Mouse (Mus musculus): Measurements from ENCODE around the gene Il1r1.

DNA sequence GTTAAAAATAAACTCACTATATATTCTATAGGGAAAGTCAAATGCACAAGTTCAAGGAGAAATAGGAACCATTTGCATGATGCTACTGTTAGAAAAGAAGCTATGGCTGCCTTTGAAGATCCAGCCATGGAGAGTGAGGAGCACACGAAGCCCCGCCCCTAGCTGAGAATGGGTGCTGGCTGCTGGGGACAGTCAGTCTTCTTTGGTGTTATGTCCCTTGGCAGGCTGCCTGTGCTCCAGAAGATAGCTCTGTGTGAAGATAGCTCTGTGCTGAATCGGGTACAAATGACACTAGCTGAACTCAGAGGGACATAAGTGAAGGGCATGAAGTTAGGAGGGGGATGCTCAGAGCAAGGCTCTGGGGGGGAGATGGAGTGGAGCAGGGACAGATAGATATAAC is 86.2 kb downstream of the Il1r1 start:
- no peak for TF ChIP-seq POLR2A (IDR thresholded peaks at IDR 0.05; ENCODE audit: borderline replicate concordance, control insufficient read depth, low read depth, low read length)
- TF ChIP-seq CTCF (IDR thresholded peaks at IDR 0.05; ENCODE audit: control insufficient read depth, insufficient read depth, low read length): no peak
